Mouse (Mus musculus) bone marrow, adult 2 months (tissue): ENCODE measurements around the gene Ssbp3. TPM values are rescaled to one million over a fixed set of nuclear protein-coding genes. Genes with fewer than 3 reads are reported as not detected.

ENCODE experiments used
- H3K27ac ChIP-seq: fragments of 200-500 bp; 2 replicates; pipeline ENCODE4 v1.5.1; 2012; ENCODE audit warnings: low read depth, mild to moderate bottlenecking, control low read depth, inconsistent platforms, low read length; ENCODE audit not compliant: control insufficient read depth, poor library complexity, insufficient read depth
- H3K4me1 ChIP-seq: fragments of 200-500 bp; 2 replicates; pipeline ENCODE4 v1.6.1; 2011; ENCODE audit warnings: low read length; ENCODE audit not compliant: control insufficient read depth, insufficient read depth
- H3K4me3 ChIP-seq: fragments of 200-500 bp; replicated peaks from 2 replicates; pipeline ENCODE3; 2011; ENCODE audit warnings: mild to moderate bottlenecking, low read depth, low read length, control low read depth; ENCODE audit not compliant: control insufficient read depth
- CTCF ChIP-seq: fragments of 200-500 bp; IDR thresholded peaks from 2 replicates; pipeline ENCODE4 v1.5.1; 2011; ENCODE audit warnings: low read length, control low read depth; ENCODE audit not compliant: control insufficient read depth, insufficient read depth
- POLR2A ChIP-seq: fragments of 200-500 bp; IDR thresholded peaks from 2 replicates; pipeline ENCODE4 v1.6.1; 2011; ENCODE audit warnings: low read depth, mild to moderate bottlenecking, control low read depth, low read length, borderline replicate concordance; ENCODE audit not compliant: control insufficient read depth
- WGBS: fragments of 180-500 bp; shearing (Covaris S2); methylation state at CpG from one replicate; pipeline ENCODE4 v1.1.7; 2018; 5-methylcytosine and 5-hydroxymethylcytosine counted together
- polyA plus RNA-seq: library from polyadenylated mRNA; stranded (reverse); fragments of >200 nt; gene quantifications from 2 replicates; pipeline ENCODE4 v1.2.4, GENCODE M21; 2011; ENCODE audit warnings: low replicate concordance; ENCODE audit not compliant: missing spikeins, insufficient read depth, insufficient read length

The Ssbp3 gene
- polyA plus RNA-seq, 1 experiment = 84.3 TPM

GRCm38 (mm10) chr4:106899471-106899870 is 11.0 kb upstream of the Ssbp3 start:
- Histone ChIP-seq H3K4me1 (no peaks in the 10 kb centered on the region), H3K4me3 (no peak overlapping the region), H3K27ac (no peak overlapping the region)
- 86% methylated on average over 3 of the region's 3 CpGs for WGBS
- TF ChIP-seq POLR2A (no peak), CTCF (no peak)

DNA sequence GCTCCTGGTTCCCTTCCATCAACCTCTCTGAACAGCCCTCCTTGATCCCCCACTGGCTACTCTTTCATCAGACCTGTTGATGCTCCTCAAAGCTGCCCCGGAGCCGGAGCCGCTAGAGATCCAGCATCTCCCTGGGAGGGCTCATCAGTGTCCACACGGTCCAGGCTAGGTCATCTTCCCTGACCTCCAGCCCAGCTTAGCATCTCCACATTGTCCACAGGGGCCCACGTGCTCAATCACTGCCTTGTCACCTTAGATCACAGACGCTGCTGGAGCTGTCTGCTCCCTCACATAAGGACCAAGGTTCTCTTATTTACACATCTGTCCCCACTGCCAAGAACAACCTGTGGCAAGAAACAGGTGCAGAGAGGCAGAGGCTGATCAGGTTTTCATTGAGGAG is 9.8 kb upstream of the Ssbp3 start:
- Histone ChIP-seq H3K4me1 (no peaks in the 10 kb centered on the region), H3K4me3 (no peak overlapping the region), H3K27ac (no peak overlapping the region)
- WGBS = 85% methylated on average over 6 of the region's 6 CpGs
- TF ChIP-seq CTCF (no peak), POLR2A (no peak)

- H3K4me1 ChIP-seq = no peaks in the 10 kb centered on the region
- WGBS = 59% methylated on average over 3 of the region's 3 CpGs
- H3K27ac ChIP-seq = no peak overlapping the region
- no peak overlapping the region for H3K4me3 ChIP-seq
- no peak for TF ChIP-seq POLR2A
- TF ChIP-seq CTCF = no peak
These were observed 8.9 kb upstream of the Ssbp3 start for GRCm38 (mm10) chr4:106901610-106902009.

DNA sequence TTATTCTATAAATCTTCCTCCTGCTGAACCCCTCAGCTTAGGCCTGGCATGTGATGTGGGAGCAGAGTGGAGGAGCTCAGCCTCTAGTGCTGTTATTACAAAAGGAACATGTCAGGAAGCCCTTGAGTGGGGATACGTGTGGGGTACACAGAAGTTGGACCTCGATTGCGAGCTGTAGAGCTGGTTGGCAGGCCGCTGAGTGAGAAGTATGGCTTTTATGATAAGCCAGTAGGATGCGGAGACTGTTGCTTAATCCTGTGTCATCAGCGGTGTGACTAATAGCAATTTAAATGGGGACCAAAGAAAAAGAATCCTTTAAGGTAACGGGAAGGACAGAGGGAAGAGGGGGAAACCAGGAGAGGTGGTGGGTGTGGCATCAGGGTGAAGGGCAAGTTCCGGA is 8.3 kb upstream of the Ssbp3 start:
- 39% methylated on average over 8 of the region's 8 CpGs for WGBS
- TF ChIP-seq CTCF = no peak
- no peak for TF ChIP-seq POLR2A
- H3K27ac ChIP-seq = no peak overlapping the region
- H3K4me1 ChIP-seq = no peaks in the 10 kb centered on the region
- H3K4me3 ChIP-seq = no peak overlapping the region

DNA sequence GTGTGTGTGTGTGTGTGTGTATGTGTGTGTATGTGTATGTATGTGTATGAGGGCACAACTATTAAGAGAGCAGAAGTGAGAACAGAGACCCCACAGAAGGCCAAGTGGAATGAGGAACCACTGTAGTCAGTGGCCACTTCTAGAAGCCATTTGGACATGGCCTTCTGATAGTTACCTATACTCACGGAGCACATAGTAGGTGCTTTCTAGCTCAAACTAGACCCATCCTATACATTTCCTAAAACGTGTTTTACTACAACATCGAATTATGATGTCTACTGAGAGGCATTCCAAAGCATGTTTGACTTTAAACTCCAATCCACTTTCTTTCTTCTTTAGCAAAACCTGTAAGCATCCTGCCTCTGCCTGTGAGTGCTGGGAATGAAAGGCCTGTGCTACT is 4.6 kb upstream of the Ssbp3 start:
- 83% methylated on average over 3 of the region's 3 CpGs for WGBS
- H3K4me3 ChIP-seq = no peak overlapping the region
- no peak overlapping the region for H3K27ac ChIP-seq
- TF ChIP-seq CTCF (no peak), POLR2A (no peak)
- H3K4me1 ChIP-seq = peaks cover 4% of the 10 kb centered on the region; the same call in 1 of the 2 replicates

DNA sequence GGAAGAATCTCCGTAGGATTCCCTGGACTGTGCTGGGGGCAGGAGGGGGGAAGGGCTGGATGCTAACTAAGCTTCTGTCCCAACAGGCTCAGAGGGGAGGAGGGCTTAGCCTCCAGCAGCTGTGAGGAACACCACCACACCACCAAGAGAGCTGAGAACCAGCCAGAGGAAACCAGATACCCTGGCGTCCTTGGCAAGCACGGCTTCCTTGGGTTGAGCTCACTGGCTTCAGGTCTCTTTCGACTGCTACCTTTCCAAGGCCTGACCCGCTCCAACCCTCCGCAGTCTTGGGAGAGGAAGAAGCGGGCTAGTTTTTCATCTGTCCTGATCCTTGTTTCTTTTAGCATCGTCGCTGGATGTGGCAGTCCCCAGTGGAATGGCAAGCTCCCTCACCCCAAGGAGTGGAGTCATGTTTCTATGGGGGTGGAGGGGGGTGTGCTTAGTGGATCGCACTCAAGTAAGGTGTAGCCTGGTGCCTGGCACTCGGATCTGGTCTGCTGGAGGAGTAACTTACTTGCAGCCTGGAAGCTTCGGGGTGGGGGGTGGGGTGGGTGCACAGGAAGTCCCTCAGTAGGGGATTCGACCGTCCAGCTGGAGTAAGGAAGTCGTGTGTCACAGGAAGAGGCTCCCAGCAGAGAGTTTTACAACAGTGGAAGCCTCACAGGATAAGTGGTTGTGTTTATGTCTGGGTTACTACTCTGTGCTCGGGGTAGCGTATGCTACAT is 2.6 kb upstream of the Ssbp3 start:
- peak overlapping the region; percentile 57 for H3K27ac ChIP-seq
- no peak overlapping the region for H3K4me3 ChIP-seq
- H3K4me1 ChIP-seq = peaks cover 4% of the 10 kb centered on the region; the same call in 1 of the 2 replicates
- WGBS = 16% methylated on average over 17 of the region's 17 CpGs
- TF ChIP-seq POLR2A (no peak), CTCF (no peak)

DNA sequence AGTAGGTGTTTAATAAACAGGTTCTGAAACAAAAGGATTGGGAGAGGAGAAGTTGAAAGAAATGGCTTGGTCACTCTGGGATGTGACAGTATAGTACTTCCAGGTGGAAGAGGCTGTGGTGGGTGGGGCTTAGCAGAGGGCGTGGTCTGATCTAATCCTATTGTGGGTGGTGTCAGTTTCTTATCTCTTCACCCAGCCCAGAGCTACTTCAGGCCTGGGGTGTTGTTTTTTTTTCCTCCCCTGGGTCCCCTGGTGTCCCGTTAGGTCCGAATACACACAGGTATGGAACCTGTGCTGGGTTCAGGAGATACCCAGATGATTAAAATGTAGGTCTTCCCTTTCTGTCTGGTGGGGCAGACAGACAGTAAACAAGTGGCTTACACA is 2.1 kb upstream of the Ssbp3 start:
- peak overlapping the region; percentile 73; the same call in 1 of the 2 replicates for H3K27ac ChIP-seq
- H3K4me1 ChIP-seq = peaks cover 4% of the 10 kb centered on the region; the same call in 1 of the 2 replicates
- no peak overlapping the region for H3K4me3 ChIP-seq
- 5% methylated on average over 3 of the region's 3 CpGs for WGBS
- no peak for TF ChIP-seq CTCF
- no peak for TF ChIP-seq POLR2A

GRCm38 (mm10) chr4:106908950-106909751 is 1.4 kb upstream of the Ssbp3 start:
- Histone ChIP-seq H3K27ac (peak overlapping the region; percentile 73), H3K4me3 (no peak overlapping the region), H3K4me1 (peaks cover 4% of the 10 kb centered on the region; the same call in 1 of the 2 replicates)
- no peak for TF ChIP-seq POLR2A
- no peak for TF ChIP-seq CTCF
- WGBS = 11% methylated on average over 10 of the region's 10 CpGs
